Mouse (Mus musculus) frontal cortex, postnatal 14 days (tissue): ENCODE data around the gene Adgrd1.
"Not testable (repeated sequence)": the region's sequence is repeated elsewhere in the genome, so short reads cannot be mapped to it uniquely, and the experiment has no call there.

Source experiments
- DNase-seq, 2 experiments: peaks; one replicate each; pipeline ENCODE4 v3.0.0; 2022; ENCODE audit warnings: low spot score in 2 of 2

Adgrd1 gene

GRCm38 (mm10) chr5:129093158-129093557 lies 3.4 kb upstream of the Adgrd1 start:
- DNase-seq = no peak

- DNase-seq = no peak
Measured at GRCm38 (mm10) chr5:129094236-129094635, 2.3 kb upstream of the Adgrd1 start.

- DNase-seq = no peak
Measured at GRCm38 (mm10) chr5:129104043-129104442, 7.5 kb downstream of the Adgrd1 start.

- no peak for DNase-seq
Measured at GRCm38 (mm10) chr5:129111729-129112128, 15.2 kb downstream of the Adgrd1 start.

GRCm38 (mm10) chr5:129113741-129114476 lies 17.4 kb downstream of the Adgrd1 start:
- peak; percentile 46 to 66 for DNase-seq

- no peak for DNase-seq
Measured at GRCm38 (mm10) chr5:129116299-129116698, 19.7 kb downstream of the Adgrd1 start.

GRCm38 (mm10) chr5:129117593-129118113 lies 21.1 kb downstream of the Adgrd1 start:
- no peak for DNase-seq

GRCm38 (mm10) chr5:129118523-129118922 lies 22.0 kb downstream of the Adgrd1 start:
- no peak for DNase-seq

GRCm38 (mm10) chr5:129119146-129119545 lies 22.6 kb downstream of the Adgrd1 start:
- DNase-seq = no peak

- DNase-seq = no peak
Measured at GRCm38 (mm10) chr5:129121654-129122285, 25.2 kb downstream of the Adgrd1 start.

GRCm38 (mm10) chr5:129122491-129122890 lies 25.9 kb downstream of the Adgrd1 start:
- DNase-seq = no peak

- no peak for DNase-seq
Measured at GRCm38 (mm10) chr5:129124070-129124828, 27.7 kb downstream of the Adgrd1 start.

- not testable (repeated sequence) for DNase-seq
Measured at GRCm38 (mm10) chr5:129128310-129128709, 31.8 kb downstream of the Adgrd1 start.

GRCm38 (mm10) chr5:129130301-129130700 lies 33.8 kb downstream of the Adgrd1 start:
- DNase-seq = no peak

- peak in 1 of 2 experiments; percentile 52 for DNase-seq
Measured at GRCm38 (mm10) chr5:129137405-129137804, 40.9 kb downstream of the Adgrd1 start.

- peak; percentile 52 to 66 for DNase-seq
Measured at GRCm38 (mm10) chr5:129138576-129138975, 42.0 kb downstream of the Adgrd1 start.

GRCm38 (mm10) chr5:129142801-129143200 lies 46.3 kb downstream of the Adgrd1 start:
- no peak for DNase-seq

GRCm38 (mm10) chr5:129145307-129145935 lies 48.9 kb downstream of the Adgrd1 start:
- no peak for DNase-seq

- DNase-seq = no peak
Measured at GRCm38 (mm10) chr5:129146892-129147509, 50.5 kb downstream of the Adgrd1 start.

GRCm38 (mm10) chr5:129148485-129148884 lies 51.9 kb downstream of the Adgrd1 start:
- no peak for DNase-seq
